17 mouse cellular contexts compared by ENCODE assay signal in genomic region chr17:84097871-84098430, GRCm38 (mm10).
DNase-seq lines count a peak whose midpoint lies in the region; ATAC-seq and TF ChIP-seq lines count a peak whose summit lies in the region.
"Had no signal": no experiment of that assay in that cellular context is flagged by ENCODE, and none has a peak within 500 bp of the region (broad histone marks: within the 10 kb centered on the region; RNA-seq: fewer than 3 reads in every experiment).

No protein-coding gene starts in this region.

- no peak overlapping the region for H3K9ac ChIP-seq in forebrain, embryonic 14.5 days (ENCODE audit: low read length)
- H3K9ac ChIP-seq in midbrain, embryonic 13.5 days (replicated peaks), result no peak overlapping the region
- H3K9ac ChIP-seq: hindbrain, embryonic 13.5 days; liver, embryonic 14.5 days; lung, embryonic 15.5 days had no signal

- peaks cover 71% of the 10 kb centered on the region for H3K4me1 ChIP-seq in forebrain, embryonic 10.5 days
- peaks cover 19% of the 10 kb centered on the region for H3K4me1 ChIP-seq in forebrain, embryonic 14.5 days (ENCODE audit: control insufficient read depth, insufficient read depth, low read length)
- H3K4me1 ChIP-seq in heart, embryonic 10.5 days, result peaks cover 44% of the 10 kb centered on the region
- peaks cover 66% of the 10 kb centered on the region for H3K4me1 ChIP-seq in midbrain, embryonic 10.5 days
- peaks cover 36% of the 10 kb centered on the region for H3K4me1 ChIP-seq in midbrain, embryonic 13.5 days (replicated peaks)
- 0 out of 2 replicates have a peak, but pooled peaks cover 1% of the 10 kb centered on the region for H3K4me1 ChIP-seq in cortical plate, adult 2 months (ENCODE audit: control insufficient read depth, insufficient read depth, low read length)

- TF ChIP-seq POLR2A in cortical plate, adult 2 months (IDR thresholded peaks at IDR 0.05; ENCODE audit: extremely low read depth, insufficient read depth, low read length), result no peak

- H3K9me3 ChIP-seq in forebrain, embryonic 10.5 days, result peaks cover 4% of the 10 kb centered on the region; the same call in 1 of the 2 replicates
- H3K9me3 ChIP-seq in forebrain, embryonic 14.5 days (replicated peaks; ENCODE audit: control insufficient read depth, low read length), result no peaks in the 10 kb centered on the region
- no peaks in the 10 kb centered on the region for H3K9me3 ChIP-seq in heart, embryonic 10.5 days
- H3K9me3 ChIP-seq in midbrain, embryonic 10.5 days (replicated peaks), result peaks cover 3% of the 10 kb centered on the region; the same call in 1 of the 2 replicates
- no peaks in the 10 kb centered on the region; the same call in 1 of the 2 replicates for H3K9me3 ChIP-seq in midbrain, embryonic 13.5 days
- H3K9me3 ChIP-seq: hindbrain, embryonic 13.5 days; lung, embryonic 15.5 days had no signal

- no peak overlapping the region for H3K4me2 ChIP-seq in forebrain, embryonic 14.5 days (ENCODE audit: low read length)
- no peak overlapping the region for H3K4me2 ChIP-seq in midbrain, embryonic 13.5 days (replicated peaks)
- H3K4me2 ChIP-seq: hindbrain, embryonic 13.5 days; lung, embryonic 15.5 days had no signal

- H3K4me3 ChIP-seq in forebrain, embryonic 10.5 days, result no peak overlapping the region
- no peak overlapping the region for H3K4me3 ChIP-seq in forebrain, embryonic 14.5 days (ENCODE audit: low read depth, low read length)
- H3K4me3 ChIP-seq in heart, embryonic 10.5 days, result no peak overlapping the region
- 0 out of 2 replicates have a peak overlapping the region, but pooled peaks have one; percentile 46 for H3K4me3 ChIP-seq in midbrain, embryonic 10.5 days
- H3K4me3 ChIP-seq in midbrain, embryonic 13.5 days (replicated peaks), result no peak overlapping the region
- no peak overlapping the region for H3K4me3 ChIP-seq in cortical plate, adult 2 months (ENCODE audit: insufficient read depth, low read length)
- H3K4me3 ChIP-seq: hindbrain, embryonic 13.5 days; lung, embryonic 15.5 days had no signal

- peak overlapping the region; percentile 98 for H3K27ac ChIP-seq in forebrain, embryonic 10.5 days
- no peak overlapping the region for H3K27ac ChIP-seq in forebrain, embryonic 14.5 days (ENCODE audit: low read depth, low read length)
- H3K27ac ChIP-seq in heart, embryonic 10.5 days, result 0 out of 2 replicates have a peak overlapping the region, but pooled peaks have one; percentile 86
- H3K27ac ChIP-seq in midbrain, embryonic 10.5 days (replicated peaks), result peak overlapping the region; percentile 99
- H3K27ac ChIP-seq in midbrain, embryonic 13.5 days, result no peak overlapping the region
- H3K27ac ChIP-seq in cortical plate, adult 2 months (ENCODE audit: insufficient read depth, low read length), result peak overlapping the region; percentile 96; the same call in 1 of the 2 replicates
- H3K27ac ChIP-seq: liver, embryonic 14.5 days; lung, embryonic 15.5 days; macrophage had no signal

- no peak for ATAC-seq in forebrain, embryonic 14.5 days
- ATAC-seq in midbrain, embryonic 13.5 days, result no peak
- ATAC-seq: intestine, embryonic 16.5 days; Patski had no signal

- WGBS in forebrain, embryonic 10.5 days, result 86% methylated on average over 6 of the region's 6 CpGs
- WGBS in forebrain, embryonic 14.5 days, result 94% methylated on average over 6 of the region's 6 CpGs
- WGBS in heart, embryonic 10.5 days, result 85% methylated on average over 6 of the region's 6 CpGs
- 87% methylated on average over 6 of the region's 6 CpGs for WGBS in midbrain, embryonic 10.5 days
- 87% methylated on average over 6 of the region's 6 CpGs for WGBS in midbrain, embryonic 13.5 days

- peaks cover 51% of the 10 kb centered on the region for H3K27me3 ChIP-seq in forebrain, embryonic 10.5 days (ENCODE audit: poor library complexity, severe bottlenecking)
- no peaks in the 10 kb centered on the region for H3K27me3 ChIP-seq in forebrain, embryonic 14.5 days (replicated peaks; ENCODE audit: control insufficient read depth, insufficient read depth, low read length)
- peaks cover 12% of the 10 kb centered on the region for H3K27me3 ChIP-seq in heart, embryonic 10.5 days (ENCODE audit: insufficient read depth, poor library complexity, severe bottlenecking)
- H3K27me3 ChIP-seq in midbrain, embryonic 10.5 days (ENCODE audit: low read depth, poor library complexity, severe bottlenecking), result peaks cover 31% of the 10 kb centered on the region
- H3K27me3 ChIP-seq in midbrain, embryonic 13.5 days, result no peaks in the 10 kb centered on the region
- H3K27me3 ChIP-seq: lung, embryonic 15.5 days; Patski had no signal

- TF ChIP-seq CTCF in cortical plate, adult 2 months (IDR thresholded peaks at IDR 0.05; ENCODE audit: extremely low read depth, insufficient read depth, low read length), result no peak

- no peak for DNase-seq in forebrain, embryonic 10.5 days (ENCODE audit: extremely low spot score, low spot score)
- no peak for DNase-seq in forebrain, embryonic 14.5 days (ENCODE audit: low spot score)
- no peak for DNase-seq in heart, embryonic 10.5 days (ENCODE audit: low spot score)
- DNase-seq in heart, adult 9 months (ENCODE audit: low spot score in 2 of 2), result no peak
- DNase-seq in midbrain, embryonic 10.5 days (ENCODE audit: low spot score), result no peak
- DNase-seq in adrenal gland, postnatal 10 days, result no peak
- DNase-seq: adrenal gland, adult 8-10 months; cerebellum, postnatal 10 days; thymus, adult 18-20 months had no signal

- no peaks in the 10 kb centered on the region for H3K36me3 ChIP-seq in forebrain, embryonic 10.5 days (replicated peaks)
- no peaks in the 10 kb centered on the region for H3K36me3 ChIP-seq in forebrain, embryonic 14.5 days (ENCODE audit: control insufficient read depth, insufficient read depth, low read length)
- H3K36me3 ChIP-seq in heart, embryonic 10.5 days, result no peaks in the 10 kb centered on the region
- H3K36me3 ChIP-seq in midbrain, embryonic 10.5 days, result no peaks in the 10 kb centered on the region
- no peaks in the 10 kb centered on the region for H3K36me3 ChIP-seq in midbrain, embryonic 13.5 days
- H3K36me3 ChIP-seq: hindbrain, embryonic 13.5 days; lung, embryonic 15.5 days had no signal

Comparison
In these comparisons a context has a peak if more than half of its experiments do, and no peak if none do; other contexts are left out.
1. H3K27ac ChIP-seq: peak in forebrain, embryonic 10.5 days (single experiment), heart, embryonic 10.5 days (single experiment), midbrain, embryonic 10.5 days (single experiment) and cortical plate, adult 2 months (single experiment); none in forebrain, embryonic 14.5 days (single experiment) and midbrain, embryonic 13.5 days (single experiment).